Mouse (Mus musculus) ES-E14 (cell line): ENCODE measurements around the gene Appl2. TPM values are rescaled to one million over a fixed set of nuclear protein-coding genes. Genes with fewer than 3 reads are reported as not detected.

Experiments
- DNase-seq: peaks from one replicate; pipeline ENCODE4 v3.0.0-alpha.2; 2013; ENCODE audit warnings: low read depth, low spot score
- H3K27ac ChIP-seq: 2 replicates; pipeline ENCODE4 v1.5.1; 2012; ENCODE audit warnings: low read depth, mild to moderate bottlenecking, low read length, moderate library complexity, mixed read lengths; ENCODE audit not compliant: poor library complexity, insufficient read depth, severe bottlenecking
- H3K36me3 ChIP-seq: 2 replicates; pipeline ENCODE4 v1.6.1; 2012; ENCODE audit warnings: mild to moderate bottlenecking, low read length, moderate library complexity, mixed read lengths; ENCODE audit not compliant: control insufficient read depth, poor library complexity, insufficient read depth, severe bottlenecking
- H3K4me1 ChIP-seq, 2 experiments: fragments of 150-350 bp in 1 of 2; sonication (generic) in 1 of 2; 2 replicates each; pipeline ENCODE4 v1.6.1; 2012; ENCODE audit warnings: low read length in 2 of 2, mild to moderate bottlenecking in 1 of 2, mixed read lengths in 1 of 2; ENCODE audit not compliant: control insufficient read depth in 2 of 2, insufficient read depth in 2 of 2, poor library complexity in 1 of 2
- H3K4me3 ChIP-seq, 2 experiments: fragments of 150-350 bp in 1 of 2; sonication (generic) in 1 of 2; 2 replicates each; pipeline ENCODE4 v1.5.1; 2012; ENCODE audit warnings: low read length in 2 of 2, low read depth in 1 of 2, mild to moderate bottlenecking in 1 of 2, mixed read lengths in 1 of 2; ENCODE audit not compliant: insufficient read depth in 1 of 2, poor library complexity in 1 of 2, severe bottlenecking in 1 of 2
- H3K9ac ChIP-seq: 2 replicates; pipeline ENCODE4 v1.6.1; 2012; ENCODE audit warnings: low read depth, mild to moderate bottlenecking, low read length, mixed read lengths; ENCODE audit not compliant: poor library complexity, insufficient read depth, severe bottlenecking
- H3K9me3 ChIP-seq: fragments of 150-350 bp; sonication (generic); 2 replicates; pipeline ENCODE4 v1.6.1; 2012; ENCODE audit warnings: low read depth, mild to moderate bottlenecking, low read length; ENCODE audit not compliant: control insufficient read depth, insufficient read depth
- CHD2 ChIP-seq: IDR thresholded peaks from 2 replicates; pipeline ENCODE4 v1.6.1; 2014; ENCODE audit warnings: mild to moderate bottlenecking, low read depth, low read length, inconsistent platforms
- HCFC1 ChIP-seq: IDR thresholded peaks from 2 replicates; pipeline ENCODE4 v1.6.1; 2012; ENCODE audit warnings: low read length, inconsistent platforms, borderline replicate concordance; ENCODE audit not compliant: insufficient read depth
- MAFK ChIP-seq: IDR thresholded peaks from 2 replicates; pipeline ENCODE4 v1.6.1; 2014; ENCODE audit warnings: mild to moderate bottlenecking, low read depth, low read length, inconsistent platforms; ENCODE audit not compliant: insufficient read depth
- ZC3H11A ChIP-seq: IDR thresholded peaks from 2 replicates; pipeline ENCODE4 v1.6.1; 2012; ENCODE audit warnings: low read depth, mild to moderate bottlenecking, inconsistent platforms, low read length, borderline replicate concordance
- ZNF384 ChIP-seq: IDR thresholded peaks from 2 replicates; pipeline ENCODE4 v1.6.1; 2012; ENCODE audit warnings: low read depth, low read length, inconsistent platforms
- in situ Hi-C, 2 experiments: fragments of 600-800 bp; cut with MboI; formaldehyde crosslinking; loops; one replicate each; pipeline ENCODE4 v1.15.1; 2025; ENCODE audit warnings: low sequenced_read_pairs in 2 of 2, inconsistent platforms in 1 of 2; ENCODE audit not compliant: unreplicated experiment in 2 of 2
- total RNA-seq: library from RNA; depleted of rRNA; stranded (reverse); fragments of 300-350 nt; gene quantifications from 2 replicates; pipeline ENCODE4 v1.2.3, GENCODE M21; 2012

Gene Appl2
- total RNA-seq, 1 experiment = 13.9 TPM

- H3K4me3 ChIP-seq = no peak overlapping the region
- TF ChIP-seq MAFK (no peak), ZNF384 (no peak), CHD2 (no peak), HCFC1 (no peak), ZC3H11A (no peak)
- H3K9ac ChIP-seq = no peak overlapping the region
- DNase-seq = no peak
- no peaks in the 10 kb centered on the region for H3K9me3 ChIP-seq
- H3K27ac ChIP-seq = no peak overlapping the region
- peaks cover 27% of the 10 kb centered on the region for H3K36me3 ChIP-seq
- H3K4me1 ChIP-seq = no peaks in the 10 kb centered on the region
- in situ Hi-C loops = no loop called here
These were observed 44.5 kb downstream of the Appl2 start for GRCm38 (mm10) chr10:83603956-83604564.

GRCm38 (mm10) chr10:83600650-83601049, 47.9 kb downstream of the Appl2 start:
- Histone ChIP-seq H3K36me3 (peaks cover 27% of the 10 kb centered on the region), H3K4me1 (no peaks in the 10 kb centered on the region)

GRCm38 (mm10) chr10:83594526-83594925, 54.0 kb downstream of the Appl2 start:
- no peak for DNase-seq
- in situ Hi-C loops = no loop called here
- Histone ChIP-seq H3K36me3 (peaks cover 34% of the 10 kb centered on the region), H3K4me1 (no peaks in the 10 kb centered on the region), H3K9ac (no peak overlapping the region), H3K27ac (no peak overlapping the region), H3K4me3 (no peak overlapping the region), H3K9me3 (no peaks in the 10 kb centered on the region)
- TF ChIP-seq MAFK (no peak), ZC3H11A (no peak), CHD2 (no peak), ZNF384 (no peak)

More at GRCm38 (mm10) chr10:83600650-83601049, 47.9 kb downstream of the Appl2 start:
- Histone ChIP-seq H3K4me3 (no peak overlapping the region), H3K9me3 (no peaks in the 10 kb centered on the region), H3K9ac (no peak overlapping the region), H3K27ac (no peak overlapping the region)
- no peak for TF ChIP-seq MAFK
- no peak for TF ChIP-seq HCFC1
- no peak for TF ChIP-seq CHD2
- TF ChIP-seq ZC3H11A = no peak
- no peak for TF ChIP-seq ZNF384
- in situ Hi-C loops = no loop called here
- no peak for DNase-seq

- H3K4me3 ChIP-seq = no peak overlapping the region
- H3K9ac ChIP-seq = no peak overlapping the region
- peaks cover 36% of the 10 kb centered on the region for H3K36me3 ChIP-seq
- H3K9me3 ChIP-seq = no peaks in the 10 kb centered on the region
- H3K27ac ChIP-seq = no peak overlapping the region
- in situ Hi-C loops = no loop called here
- no peak for DNase-seq
- TF ChIP-seq ZC3H11A (no peak), ZNF384 (no peak), CHD2 (no peak), MAFK (no peak), HCFC1 (no peak)
- H3K4me1 ChIP-seq = no peaks in the 10 kb centered on the region
These were observed 55.9 kb downstream of the Appl2 start for GRCm38 (mm10) chr10:83592616-83593015.
